Comparison of ENCODE assay signal across 21 mouse cellular contexts in genomic region chr5:110605531-110606221, GRCm38 (mm10). TPM values are rescaled to one million over a fixed set of nuclear protein-coding genes. Genes with fewer than 3 reads are reported as not detected.
DNase-seq lines count a peak whose midpoint lies in the region; ATAC-seq and TF ChIP-seq lines count a peak whose summit lies in the region.
"Had no signal": no experiment of that assay in that cellular context is flagged by ENCODE, and none has a peak within 500 bp of the region (broad histone marks: within the 10 kb centered on the region; RNA-seq: fewer than 3 reads in every experiment).

No protein-coding gene starts in this region.

- TF ChIP-seq CTCF in CH12.LX (conservative IDR thresholded peaks at IDR 0.05 in 1 of 2, IDR thresholded peaks at IDR 0.05 in 1 of 2; ENCODE audit: low read depth in 2 of 2, low read length in 2 of 2) = peak in 1 of 2 experiments; percentile 25; a peak in 2 of 4 replicates
- no peak for TF ChIP-seq CTCF in bone marrow, adult 2 months (IDR thresholded peaks at IDR 0.05; ENCODE audit: control insufficient read depth, insufficient read depth, low read length)

- TF ChIP-seq POLR2A in CH12.LX (IDR thresholded peaks at IDR 0.05; ENCODE audit: low read depth, low read length) = no peak
- TF ChIP-seq POLR2A in bone marrow, adult 2 months (IDR thresholded peaks at IDR 0.05; ENCODE audit: borderline replicate concordance, control insufficient read depth, low read depth, low read length) = no peak

- WGBS in midbrain, embryonic 11.5 days = 63% methylated on average over 5 of the region's 5 CpGs
- WGBS in midbrain, embryonic 16.5 days = 66% methylated on average over 5 of the region's 5 CpGs
- 26% methylated on average over 5 of the region's 5 CpGs for WGBS in bone marrow, adult 2 months
- 41% methylated on average over 5 of the region's 5 CpGs for WGBS in macrophage (ENCODE audit: missing documents)

- no peak overlapping the region for H3K27ac ChIP-seq in midbrain, embryonic 11.5 days (ENCODE audit: low read depth, low read length)
- no peak overlapping the region for H3K27ac ChIP-seq in midbrain, embryonic 16.5 days (ENCODE audit: low read length)
- H3K27ac ChIP-seq in CH12.LX (ENCODE audit: insufficient read depth, low read depth) (no peak overlapping the region), macrophage (peak overlapping the region; percentile 52)
- H3K27ac ChIP-seq in bone marrow, adult 2 months (ENCODE audit: control insufficient read depth, insufficient read depth, low read depth, low read length, poor library complexity) = peak overlapping the region; percentile 27; the same call in 1 of the 2 replicates
- H3K27ac ChIP-seq: embryonic facial prominence, embryonic 12.5 days; hindbrain, embryonic 14.5 days; limb, embryonic 13.5 days; liver, embryonic 15.5 days had no signal

- no peaks in the 10 kb centered on the region for H3K4me1 ChIP-seq in midbrain, embryonic 11.5 days (ENCODE audit: control insufficient read depth, insufficient read depth, low read length)
- H3K4me1 ChIP-seq in midbrain, embryonic 16.5 days (ENCODE audit: control insufficient read depth, insufficient read depth, low read length) = no peaks in the 10 kb centered on the region; the same call in 1 of the 2 replicates
- H3K4me1 ChIP-seq in CH12.LX (ENCODE audit: control insufficient read depth in 1 of 2, insufficient read depth in 2 of 2) = no peaks in the 10 kb centered on the region
- peaks cover 1% of the 10 kb centered on the region; the same call in 1 of the 2 replicates for H3K4me1 ChIP-seq in bone marrow, adult 2 months (ENCODE audit: control insufficient read depth, insufficient read depth, low read length)
- H3K4me1 ChIP-seq: limb, embryonic 13.5 days had no signal

- TF ChIP-seq RAD21 in CH12.LX (IDR thresholded peaks at IDR 0.05; ENCODE audit: low read depth, low read length) = no peak; the same call in 1 of the 2 replicates

- H3K27me3 ChIP-seq in midbrain, embryonic 11.5 days (ENCODE audit: control insufficient read depth, insufficient read depth, low read length) = no peaks in the 10 kb centered on the region
- no peaks in the 10 kb centered on the region for H3K27me3 ChIP-seq in midbrain, embryonic 16.5 days (ENCODE audit: control insufficient read depth, insufficient read depth, low read depth, low read length)
- H3K27me3 ChIP-seq in CH12.LX (replicated peaks) = peaks cover 66% of the 10 kb centered on the region
- H3K27me3 ChIP-seq: limb, embryonic 13.5 days; liver, embryonic 15.5 days had no signal

- H3K9ac ChIP-seq in midbrain, embryonic 11.5 days (ENCODE audit: low read length) = no peak overlapping the region
- H3K9ac ChIP-seq in midbrain, embryonic 16.5 days (ENCODE audit: low read depth, low read length) = no peak overlapping the region
- no peak overlapping the region for H3K9ac ChIP-seq in CH12.LX (ENCODE audit: insufficient read depth, low read depth)
- H3K9ac ChIP-seq: embryonic facial prominence, embryonic 12.5 days; hindbrain, embryonic 14.5 days; limb, embryonic 13.5 days; liver, embryonic 15.5 days had no signal

- TF ChIP-seq EP300 in CH12.LX (IDR thresholded peaks at IDR 0.05; ENCODE audit: low read length) = no peak

- no peak for ATAC-seq in midbrain, embryonic 11.5 days (ENCODE audit: low FRiP score)
- ATAC-seq in midbrain, embryonic 16.5 days = no peak
- ATAC-seq: lung, postnatal 0 days had no signal

- H3K36me3 ChIP-seq in midbrain, embryonic 11.5 days (ENCODE audit: control insufficient read depth, insufficient read depth, low read length) = no peaks in the 10 kb centered on the region
- H3K36me3 ChIP-seq in midbrain, embryonic 16.5 days (ENCODE audit: control insufficient read depth, insufficient read depth, low read length) = no peaks in the 10 kb centered on the region
- H3K36me3 ChIP-seq in CH12.LX (replicated peaks in 1 of 2; ENCODE audit: control insufficient read depth in 1 of 2, insufficient read depth in 1 of 2, low read length in 1 of 2) (no peaks in the 10 kb centered on the region), macrophage (ENCODE audit: inconsistent target) (no peaks in the 10 kb centered on the region)
- H3K36me3 ChIP-seq: embryonic facial prominence, embryonic 12.5 days; limb, embryonic 13.5 days; liver, embryonic 15.5 days had no signal

- DNase-seq in midbrain, embryonic 11.5 days (ENCODE audit: low spot score, missing footprints) = peak; percentile 44
- peak; percentile 6 for DNase-seq in CH12.LX (ENCODE audit: extremely low read depth)
- no peak for DNase-seq in embryo, embryonic 9.5 days (ENCODE audit: extremely low spot score)
- DNase-seq in right cerebral cortex, adult 18-20 months = no peak
- no peak for DNase-seq in embryo, embryonic 10.5 days (ENCODE audit: low spot score)
- DNase-seq: adrenal gland, postnatal 36 days; cerebellum, adult 18-20 months; cerebellum, postnatal 36 days; gastrocnemius, postnatal 14 days; kidney, adult 11 months; kidney, postnatal 25 days; layer of hippocampus, adult 9-11 months; right cerebral cortex, postnatal 4 days had no signal

- H3K79me2 ChIP-seq in CH12.LX (replicated peaks; ENCODE audit: control insufficient read depth, extremely low read depth, insufficient read depth, poor library complexity, severe bottlenecking) (no peaks in the 10 kb centered on the region), macrophage (ENCODE audit: inconsistent target) (no peaks in the 10 kb centered on the region)

- H3K9me3 ChIP-seq in midbrain, embryonic 11.5 days (ENCODE audit: control insufficient read depth, low read length) = no peaks in the 10 kb centered on the region
- H3K9me3 ChIP-seq in midbrain, embryonic 16.5 days (replicated peaks; ENCODE audit: control insufficient read depth, low read length, poor library complexity, severe bottlenecking) = no peaks in the 10 kb centered on the region
- H3K9me3 ChIP-seq in CH12.LX (replicated peaks; ENCODE audit: low read length) = no peaks in the 10 kb centered on the region
- H3K9me3 ChIP-seq: embryonic facial prominence, embryonic 12.5 days; limb, embryonic 13.5 days; liver, embryonic 15.5 days had no signal

- no peak overlapping the region for H3K4me2 ChIP-seq in midbrain, embryonic 11.5 days
- H3K4me2 ChIP-seq in midbrain, embryonic 16.5 days (ENCODE audit: low read length) = no peak overlapping the region
- no peak overlapping the region for H3K4me2 ChIP-seq in CH12.LX (ENCODE audit: insufficient read depth, low read depth, poor library complexity, severe bottlenecking)
- H3K4me2 ChIP-seq: embryonic facial prominence, embryonic 12.5 days; hindbrain, embryonic 14.5 days; limb, embryonic 13.5 days; liver, embryonic 15.5 days had no signal

- in situ Hi-C loops in CH12.LX (cut with MboI; ENCODE audit: low pct_ligation_motif_present, low pct_unique_long_range_greater_than_20kb, low sequenced_read_pairs) = no loop called here

- dilution Hi-C loops in CH12.LX (cut with MboI; ENCODE audit: extremely low pct_ligation_motif_present, extremely low pct_unique_long_range_greater_than_20kb, low sequenced_read_pairs) = no loop called here

- no peak overlapping the region for H3K4me3 ChIP-seq in midbrain, embryonic 11.5 days (ENCODE audit: low read depth, low read length)
- no peak overlapping the region for H3K4me3 ChIP-seq in midbrain, embryonic 16.5 days (ENCODE audit: low read depth, low read length)
- H3K4me3 ChIP-seq in CH12.LX (replicated peaks in 1 of 3; ENCODE audit: low read depth in 2 of 3, low read length in 2 of 3, poor library complexity in 1 of 3) (no peak overlapping the region), macrophage (ENCODE audit: inconsistent target) (no peak overlapping the region)
- no peak overlapping the region for H3K4me3 ChIP-seq in bone marrow, adult 2 months (replicated peaks; ENCODE audit: control insufficient read depth, low read depth, low read length)
- H3K4me3 ChIP-seq: embryonic facial prominence, embryonic 12.5 days; limb, embryonic 13.5 days; liver, embryonic 15.5 days had no signal

TF ChIP-seq in CH12.LX, 34 proteins besides CTCF, POLR2A, EP300 and RAD21 (continues in another document):
- no peak for TF ChIP-seq MYC (IDR thresholded peaks at IDR 0.05; ENCODE audit: low read depth, low read length)
- no peak for TF ChIP-seq JUN (IDR thresholded peaks at IDR 0.05; ENCODE audit: insufficient read depth, low read depth, low read length)
- no peak for TF ChIP-seq MAX (IDR thresholded peaks at IDR 0.05; ENCODE audit: low read length)
- TF ChIP-seq HCFC1 (IDR thresholded peaks at IDR 0.05; ENCODE audit: low read depth, low read length) = no peak
- TF ChIP-seq CHD1 (IDR thresholded peaks at IDR 0.05; ENCODE audit: low read depth, low read length) = no peak
- no peak for TF ChIP-seq MAFK (IDR thresholded peaks at IDR 0.05; ENCODE audit: insufficient replicate concordance, low read length)
- TF ChIP-seq SMC3 (IDR thresholded peaks at IDR 0.05; ENCODE audit: low read depth, low read length) = no peak

RNA-seq across cellular contexts. Expression of gene Noc4l, which starts 47.5 kb away (rescaled TPM):
- polyA plus RNA-seq in midbrain, embryonic 11.5 days (2014; fragmentation: Nextera tagmentation; extraction: Ambion mirVana) = 54.7 and 55.6 TPM in 2 replicates
- 46.0 and 47.6 TPM in 2 replicates for polyA plus RNA-seq in midbrain, embryonic 16.5 days (2015; fragmentation: Nextera tagmentation; extraction: Ambion mirVana)
- total RNA-seq in CH12.LX (2012; rRNA removed) (50.7 and 69.3 TPM in 2 replicates), CH12.LX (2014; rRNA removed) (36.7 and 42.0 TPM in 2 replicates)
- polyA plus RNA-seq in CH12.LX (2012; ENCODE audit: insufficient read length, low read depth) (104 and 160 TPM in 2 replicates), macrophage (2018) (11.0 to 22.9 TPM (median 11.9 TPM) in 3 replicates)
- polyA plus RNA-seq in bone marrow, adult 2 months (2011; ENCODE audit: insufficient read depth, insufficient read length, low replicate concordance, missing spikeins) = 28.9 and 42.6 TPM in 2 replicates
- 10 to 100 TPM in 15 of 26 experiments, 1 to 10 TPM in 11; 4.0 to 72.4 (median 13.1) TPM for total RNA-seq in macrophage (2018; cell fraction: chromatin; rRNA removed)
- total RNA-seq in macrophage (2018; cell fraction: cytosol; rRNA removed) = 10 to 100 TPM in 15 of 26 experiments, 1 to 10 TPM in 11; 7.1 to 13.7 (median 10.9) TPM
- total RNA-seq in macrophage (2018; cell fraction: nucleus; rRNA removed) = 10 to 100 TPM in 10 of 26 experiments, 1 to 10 TPM in 16; 3.9 to 68.9 (median 9.2) TPM

RNA-seq across cellular contexts. Expression of gene Ddx51, which starts 47.6 kb away (rescaled TPM):
- polyA plus RNA-seq in midbrain, embryonic 11.5 days (2014; fragmentation: Nextera tagmentation; extraction: Ambion mirVana) = 32.2 and 33.0 TPM in 2 replicates
- polyA plus RNA-seq in midbrain, embryonic 16.5 days (2015; fragmentation: Nextera tagmentation; extraction: Ambion mirVana) = 18.0 and 18.1 TPM in 2 replicates
- 12.3 and 16.3 TPM in 2 replicates for total RNA-seq in CH12.LX (2012; rRNA removed)
- 11.8 and 13.7 TPM in 2 replicates for total RNA-seq in CH12.LX (2014; rRNA removed)
- 38.6 and 52.2 TPM in 2 replicates for polyA plus RNA-seq in CH12.LX (2012; ENCODE audit: insufficient read length, low read depth)
- 16.6 and 24.2 TPM in 2 replicates for polyA plus RNA-seq in bone marrow, adult 2 months (2011; ENCODE audit: insufficient read depth, insufficient read length, low replicate concordance, missing spikeins)
- total RNA-seq in macrophage (2018; cell fraction: chromatin; rRNA removed) = 10 to 100 TPM in 23 of 26 experiments, 1 to 10 TPM in 3; 5.9 to 69.9 (median 30.4) TPM
- 10 to 100 TPM in 1 of 26 experiments, 1 to 10 TPM in 25; 3.1 to 10.9 (median 7.0) TPM for total RNA-seq in macrophage (2018; cell fraction: cytosol; rRNA removed)
- 10 to 100 TPM in 17 of 26 experiments, 1 to 10 TPM in 9; 3.9 to 38.8 (median 13.9) TPM for total RNA-seq in macrophage (2018; cell fraction: nucleus; rRNA removed)
- 6.2 to 8.2 TPM (median 6.7 TPM) in 3 replicates for polyA plus RNA-seq in macrophage (2018)

Comparison
In these comparisons a context has a peak if more than half of its experiments do, and no peak if none do; other contexts are left out.
1. DNase-seq: peak in midbrain, embryonic 11.5 days (single experiment) and CH12.LX (single experiment); none in embryo, embryonic 9.5 days (single experiment), right cerebral cortex, adult 18-20 months (single experiment) and embryo, embryonic 10.5 days (single experiment).
2. H3K27ac ChIP-seq: peak in bone marrow, adult 2 months (single experiment) and macrophage (single experiment); none in midbrain, embryonic 11.5 days (single experiment), midbrain, embryonic 16.5 days (single experiment) and CH12.LX (single experiment).